Mouse (Mus musculus): ENCODE results near the gene Samd4b. TPM values are rescaled to one million over a fixed set of nuclear protein-coding genes. Genes with fewer than 3 reads are reported as not detected.

Gene Samd4b
- total and polyA plus RNA-seq, 2 experiments from 2014 or later = 19.7 to 60.5 TPM

DNA sequence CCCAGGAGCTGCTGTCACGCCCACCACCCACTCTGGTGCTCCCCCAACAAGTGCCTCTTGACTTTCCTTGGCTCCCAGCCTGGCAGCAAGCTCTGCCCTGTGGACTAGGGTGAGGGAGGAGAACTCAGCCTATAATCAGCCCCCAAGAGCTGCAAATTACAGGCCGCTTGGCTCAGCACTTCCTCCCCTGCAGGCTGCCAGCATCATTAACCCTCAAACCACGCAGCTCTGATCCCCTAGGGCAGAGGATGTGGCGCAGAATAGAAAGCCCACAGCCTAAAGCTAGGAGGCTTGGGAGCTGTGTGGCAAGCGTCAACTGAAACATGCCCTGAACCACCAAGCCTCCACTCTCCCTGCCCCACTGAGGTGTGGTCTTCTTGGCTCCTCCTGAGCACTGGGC is 32.5 kb downstream of the Samd4b start:
- Histone ChIP-seq H3K36me3 (ENCODE audit: insufficient read depth, low read length) (peaks cover 30% of the 10 kb centered on the region), H3K4me2 (ENCODE audit: low read depth, low read length) (no peak overlapping the region), H3K9me3 (ENCODE audit: low read length) (no peaks in the 10 kb centered on the region), H3K9ac (replicated peaks; ENCODE audit: low read length) (no peak overlapping the region), H3K27me3 (ENCODE audit: insufficient read depth, low read length) (no peaks in the 10 kb centered on the region), H3K4me3 (ENCODE audit: low read length) (no peak overlapping the region), H3K27ac (no peak overlapping the region), H3K4me1 (ENCODE audit: insufficient read depth, low read length) (peaks cover 6% of the 10 kb centered on the region)
- TF ChIP-seq CTCF (IDR thresholded peaks at IDR 0.05; ENCODE audit: low read depth) = no peak
- ATAC-seq (no peak), DNase-seq (ENCODE audit: low spot score) (no peak)
- WGBS = 56% methylated on average over 5 of the region's 5 CpGs

DNA sequence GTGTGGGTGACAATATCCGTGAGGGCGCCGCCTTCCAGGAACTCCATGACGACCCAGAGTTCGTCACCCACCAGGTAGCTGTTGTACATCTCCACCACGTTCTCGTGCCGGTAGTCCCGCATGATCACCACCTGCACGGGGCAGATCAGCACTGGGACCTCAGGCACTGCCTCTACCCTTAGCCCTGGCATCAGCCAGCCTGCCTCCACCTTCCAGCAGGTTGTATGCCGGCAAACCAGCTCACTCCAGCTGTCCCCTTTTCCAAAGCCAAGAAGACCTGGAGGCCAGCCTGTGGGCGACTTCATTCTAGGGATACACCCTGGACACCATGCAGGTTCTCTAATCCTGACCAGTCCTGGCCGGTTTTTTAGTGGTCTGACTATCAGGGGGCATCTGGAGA is 35.0 kb downstream of the Samd4b start:
- Histone ChIP-seq H3K27ac (no peak overlapping the region), H3K4me1 (ENCODE audit: insufficient read depth, low read length) (no peaks in the 10 kb centered on the region), H3K9ac (replicated peaks; ENCODE audit: low read length) (no peak overlapping the region), H3K27me3 (ENCODE audit: insufficient read depth, low read length) (no peaks in the 10 kb centered on the region), H3K4me3 (ENCODE audit: low read length) (no peak overlapping the region), H3K36me3 (ENCODE audit: insufficient read depth, low read length) (peaks cover 31% of the 10 kb centered on the region), H3K4me2 (ENCODE audit: low read depth, low read length) (no peak overlapping the region), H3K9me3 (ENCODE audit: low read length) (no peaks in the 10 kb centered on the region)
- ATAC-seq (no peak), DNase-seq (ENCODE audit: low spot score) (no peak)
- WGBS = 92% methylated on average over 13 of the region's 13 CpGs
- no peak for TF ChIP-seq CTCF (IDR thresholded peaks at IDR 0.05; ENCODE audit: low read depth)

DNA sequence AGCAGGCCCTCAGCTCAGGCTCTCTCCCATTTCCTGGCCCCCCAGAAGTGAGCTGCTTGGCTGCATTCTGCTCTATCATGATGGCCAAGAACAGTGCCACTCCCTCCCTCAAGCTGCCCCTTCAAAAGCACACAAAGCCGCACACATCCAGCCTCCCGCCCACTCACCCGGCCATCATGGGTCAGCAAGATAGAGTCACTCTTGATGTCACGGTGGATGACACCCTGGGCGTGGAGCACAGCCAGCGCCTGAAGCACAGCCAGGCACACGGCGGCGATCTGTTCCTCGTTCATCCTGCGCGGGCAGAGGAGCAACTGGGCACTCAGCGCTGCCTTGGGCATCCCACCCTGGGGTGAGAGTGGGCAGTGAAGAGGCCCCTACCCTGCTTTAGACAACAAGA is 35.6 kb downstream of the Samd4b start:
- H3K4me1 ChIP-seq (ENCODE audit: insufficient read depth, low read length) = no peaks in the 10 kb centered on the region
- no peak overlapping the region for H3K9ac ChIP-seq (replicated peaks; ENCODE audit: low read length)
- H3K27ac ChIP-seq = no peak overlapping the region
- no peak for DNase-seq (ENCODE audit: low spot score)
- no peak for TF ChIP-seq CTCF (IDR thresholded peaks at IDR 0.05; ENCODE audit: low read depth)
- H3K9me3 ChIP-seq (ENCODE audit: low read length) = no peaks in the 10 kb centered on the region
- 80% methylated on average over 13 of the region's 13 CpGs for WGBS
- no peaks in the 10 kb centered on the region for H3K27me3 ChIP-seq (ENCODE audit: insufficient read depth, low read length)
- no peak for ATAC-seq
- H3K4me2 ChIP-seq (ENCODE audit: low read depth, low read length) = no peak overlapping the region
- H3K4me3 ChIP-seq (ENCODE audit: low read length) = no peak overlapping the region
- peaks cover 25% of the 10 kb centered on the region for H3K36me3 ChIP-seq (ENCODE audit: insufficient read depth, low read length)

DNA sequence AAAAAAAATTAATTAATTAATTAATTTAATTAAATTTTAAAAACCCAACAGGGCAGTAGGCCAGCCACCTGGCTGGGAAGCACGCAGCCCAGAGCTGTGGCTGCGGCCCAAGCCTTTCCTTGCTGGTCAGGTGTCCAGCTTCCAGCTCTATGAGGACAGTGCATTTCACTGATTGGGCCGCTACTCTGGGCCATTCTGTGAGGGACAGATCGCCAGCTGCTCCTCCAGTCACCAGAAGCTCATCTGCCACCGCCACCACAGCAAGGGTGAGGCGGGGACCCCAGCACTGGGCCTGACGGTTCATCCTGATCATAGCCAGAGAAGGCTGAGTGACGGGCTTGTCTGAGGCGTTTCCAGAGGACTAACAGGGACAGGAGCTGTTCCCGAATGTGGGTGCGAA is 36.0 kb downstream of the Samd4b start:
- H3K27ac ChIP-seq = no peak overlapping the region
- H3K36me3 ChIP-seq (ENCODE audit: insufficient read depth, low read length) = peaks cover 21% of the 10 kb centered on the region
- WGBS = 84% methylated on average over 11 of the region's 11 CpGs
- no peak overlapping the region for H3K4me2 ChIP-seq (ENCODE audit: low read depth, low read length)
- no peak for ATAC-seq
- TF ChIP-seq CTCF (IDR thresholded peaks at IDR 0.05; ENCODE audit: low read depth) = no peak
- no peak overlapping the region for H3K4me3 ChIP-seq (ENCODE audit: low read length)
- H3K4me1 ChIP-seq (ENCODE audit: insufficient read depth, low read length) = no peaks in the 10 kb centered on the region
- no peaks in the 10 kb centered on the region for H3K9me3 ChIP-seq (ENCODE audit: low read length)
- H3K9ac ChIP-seq (replicated peaks; ENCODE audit: low read length) = no peak overlapping the region
- no peak for DNase-seq (ENCODE audit: low spot score)
- no peaks in the 10 kb centered on the region for H3K27me3 ChIP-seq (ENCODE audit: insufficient read depth, low read length)

DNA sequence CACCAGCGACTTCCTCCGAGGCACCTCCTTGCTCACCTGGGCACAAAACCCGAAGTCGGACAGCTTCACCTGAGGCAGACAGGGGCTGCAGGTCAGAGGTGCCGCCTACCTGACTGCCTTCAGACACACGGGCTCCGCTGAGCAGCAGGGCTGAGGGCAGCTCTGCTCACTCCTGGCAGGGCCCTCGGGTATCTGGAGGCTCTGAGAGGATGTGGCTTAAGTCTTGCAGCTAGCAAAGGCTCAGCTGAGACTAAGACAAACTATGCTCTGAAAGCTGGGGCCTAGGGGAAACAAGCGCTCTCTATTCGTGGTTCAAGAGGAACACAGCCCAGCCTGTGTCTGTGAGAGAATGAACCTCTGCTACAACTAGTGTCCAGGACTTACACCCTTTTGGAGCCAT is 37.1 kb downstream of the Samd4b start:
- 95% methylated on average over 10 of the region's 10 CpGs for WGBS
- Histone ChIP-seq H3K4me3 (ENCODE audit: low read length) (no peak overlapping the region), H3K9me3 (ENCODE audit: low read length) (no peaks in the 10 kb centered on the region), H3K36me3 (ENCODE audit: insufficient read depth, low read length) (peaks cover 21% of the 10 kb centered on the region), H3K27ac (no peak overlapping the region), H3K27me3 (ENCODE audit: insufficient read depth, low read length) (no peaks in the 10 kb centered on the region), H3K4me1 (ENCODE audit: insufficient read depth, low read length) (no peaks in the 10 kb centered on the region), H3K4me2 (ENCODE audit: low read depth, low read length) (no peak overlapping the region), H3K9ac (replicated peaks; ENCODE audit: low read length) (no peak overlapping the region)
- no peak for TF ChIP-seq CTCF (IDR thresholded peaks at IDR 0.05; ENCODE audit: low read depth)
- no peak for ATAC-seq
- DNase-seq (ENCODE audit: low spot score) = no peak

DNA sequence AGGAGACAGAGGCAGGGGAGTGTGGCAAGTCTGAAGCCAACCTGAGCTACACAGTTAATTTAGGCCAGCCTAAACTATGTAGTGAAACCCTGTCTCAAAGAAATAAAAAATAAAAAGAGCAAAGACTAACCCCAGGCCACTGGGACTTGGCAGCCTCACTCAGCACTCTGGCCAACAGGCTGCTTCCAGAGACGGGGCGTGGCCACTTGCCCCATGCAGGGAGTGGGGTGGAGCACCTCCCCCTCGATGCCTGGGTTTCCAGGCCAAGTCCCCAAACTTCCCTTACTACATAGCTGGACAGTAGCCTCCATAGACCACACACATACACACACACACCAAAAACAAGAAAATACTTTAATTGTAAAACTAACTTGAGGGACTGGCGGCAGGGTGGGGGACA is 39.5 kb downstream of the Samd4b start:
- Histone ChIP-seq H3K36me3 (ENCODE audit: insufficient read depth, low read length) (peaks cover 13% of the 10 kb centered on the region), H3K27ac (no peak overlapping the region), H3K27me3 (ENCODE audit: insufficient read depth, low read length) (no peaks in the 10 kb centered on the region), H3K9ac (replicated peaks; ENCODE audit: low read length) (no peak overlapping the region), H3K4me3 (ENCODE audit: low read length) (no peak overlapping the region), H3K4me1 (ENCODE audit: insufficient read depth, low read length) (no peaks in the 10 kb centered on the region), H3K4me2 (ENCODE audit: low read depth, low read length) (no peak overlapping the region), H3K9me3 (ENCODE audit: low read length) (no peaks in the 10 kb centered on the region)
- no peak for TF ChIP-seq CTCF (IDR thresholded peaks at IDR 0.05; ENCODE audit: low read depth)
- WGBS = 46% methylated on average over 4 of the region's 4 CpGs
- DNase-seq (ENCODE audit: low spot score) (peak; percentile 25), ATAC-seq (no peak)

DNA sequence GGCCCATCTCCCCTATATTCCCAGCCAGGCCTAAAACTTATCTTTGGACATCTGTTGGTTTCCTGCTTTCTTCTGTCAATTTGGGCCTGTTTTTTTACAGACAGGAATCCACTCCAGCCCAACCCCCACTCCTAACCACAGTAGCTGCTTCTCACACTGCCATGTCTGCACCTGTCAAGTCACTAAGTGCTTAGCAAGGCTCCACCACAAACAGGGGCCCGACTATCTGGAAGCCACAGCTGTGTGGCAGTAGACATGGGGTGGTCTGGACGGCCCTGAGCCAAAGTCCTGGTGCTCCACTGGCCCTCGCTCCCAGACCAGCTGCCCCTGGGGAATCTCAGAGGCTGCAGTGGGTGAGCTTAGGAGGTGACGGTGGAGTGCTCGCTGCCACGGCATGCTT is 40.2 kb downstream of the Samd4b start:
- H3K4me2 ChIP-seq (ENCODE audit: low read depth, low read length) = no peak overlapping the region
- no peaks in the 10 kb centered on the region for H3K9me3 ChIP-seq (ENCODE audit: low read length)
- 76% methylated on average over 6 of the region's 6 CpGs for WGBS
- no peak overlapping the region for H3K4me3 ChIP-seq (ENCODE audit: low read length)
- no peak for DNase-seq (ENCODE audit: low spot score)
- no peak overlapping the region for H3K27ac ChIP-seq
- no peak for ATAC-seq
- H3K27me3 ChIP-seq (ENCODE audit: insufficient read depth, low read length) = no peaks in the 10 kb centered on the region
- H3K36me3 ChIP-seq (ENCODE audit: insufficient read depth, low read length) = peaks cover 13% of the 10 kb centered on the region
- H3K4me1 ChIP-seq (ENCODE audit: insufficient read depth, low read length) = no peaks in the 10 kb centered on the region
- no peak for TF ChIP-seq CTCF (IDR thresholded peaks at IDR 0.05; ENCODE audit: low read depth)
- H3K9ac ChIP-seq (replicated peaks; ENCODE audit: low read length) = no peak overlapping the region

All from hindbrain, postnatal 0 days (tissue).